Mouse (Mus musculus): ENCODE measurements around the gene Usp5.

- TF ChIP-seq POLR2A (IDR thresholded peaks at IDR 0.05; ENCODE audit: low read depth, low read length) (no peak), CTCF (conservative IDR thresholded peaks at IDR 0.05; ENCODE audit: insufficient read depth, insufficient read length, low read depth, low read length) (no peak)
These were observed 21.3 kb upstream of the Usp5 start for GRCm38 (mm10) chr6:124850535-124850934.

All from kidney, adult 2 months (tissue).